Mouse (Mus musculus) thymus, adult 2 months (tissue): ENCODE data around the gene Vav1.

Source experiments
- CTCF ChIP-seq: fragments of 200-500 bp; IDR thresholded peaks from 2 replicates; pipeline ENCODE4 v1.5.1; 2012; ENCODE audit warnings: mild to moderate bottlenecking, control low read depth, low read length, moderate library complexity, borderline replicate concordance; ENCODE audit not compliant: control insufficient read depth, poor library complexity, insufficient read depth; ENCODE audit errors: extremely low read depth
- POLR2A ChIP-seq: fragments of 200-500 bp; IDR thresholded peaks from 2 replicates; pipeline ENCODE4 v1.6.1; 2012; ENCODE audit warnings: mild to moderate bottlenecking, low read length, control low read depth, moderate library complexity; ENCODE audit not compliant: control insufficient read depth, poor library complexity, insufficient read depth; ENCODE audit errors: extremely low read depth

DNA sequence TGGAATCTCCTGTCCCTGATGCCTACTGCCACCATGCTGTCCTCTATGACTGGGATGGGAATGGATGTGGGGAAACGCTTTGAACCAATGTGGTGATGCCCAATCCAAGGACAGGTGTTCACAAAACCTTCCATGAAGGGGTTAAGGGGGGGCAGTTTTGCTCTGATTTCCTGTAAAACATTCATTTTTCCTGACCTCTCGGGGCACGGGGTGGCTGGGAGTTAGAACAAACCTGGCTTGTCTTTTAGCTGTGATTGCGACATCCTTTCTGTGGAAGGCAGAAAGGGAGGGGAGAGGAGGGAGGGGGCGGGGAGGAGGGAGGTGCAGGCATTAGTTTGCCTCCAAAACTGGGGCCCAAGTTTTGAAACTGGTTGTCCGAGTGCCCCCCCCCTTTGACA, 48.2 kb upstream of the Vav1 start:
- TF ChIP-seq CTCF (no peak), POLR2A (no peak)
